Mouse (Mus musculus) thymus, postnatal 4 days (tissue): ENCODE measurements around the gene Phf24.
A peak's percentile ranks its signal among the peaks of the same experiment; 100 is the strongest.

ENCODE experiments used
- DNase-seq: peaks from one replicate; pipeline ENCODE4 v3.0.0; 2021

The Phf24 gene

GRCm38 (mm10) chr4:42916617-42917401, at the start of gene Phf24:
Gene Phf24, plus strand, starts transcription at chr4:42916660.
- peak; percentile 33 for DNase-seq

GRCm38 (mm10) chr4:42867390-42867789, 49.1 kb upstream of the Phf24 start:
- DNase-seq: no peak

GRCm38 (mm10) chr4:42868193-42868592, 48.3 kb upstream of the Phf24 start:
- no peak for DNase-seq

GRCm38 (mm10) chr4:42870748-42871147, 45.7 kb upstream of the Phf24 start:
- no peak for DNase-seq

- DNase-seq: no peak
These were observed 44.3 kb upstream of the Phf24 start for GRCm38 (mm10) chr4:42872151-42872550.

- no peak for DNase-seq
These were observed 43.6 kb upstream of the Phf24 start for GRCm38 (mm10) chr4:42872746-42873435.

- no peak for DNase-seq
These were observed 42.3 kb upstream of the Phf24 start, which contains the start of gene Fam205c for GRCm38 (mm10) chr4:42874134-42874533. Gene Fam205c, minus strand, starts transcription at chr4:42874234.

GRCm38 (mm10) chr4:42876586-42877291, 39.7 kb upstream of the Phf24 start:
- peak; percentile 44 for DNase-seq

GRCm38 (mm10) chr4:42877657-42878056, 38.8 kb upstream of the Phf24 start:
- no peak for DNase-seq

- DNase-seq: no peak
These were observed 36.4 kb upstream of the Phf24 start for GRCm38 (mm10) chr4:42879829-42880676.

- DNase-seq: no peak
These were observed 35.8 kb upstream of the Phf24 start for GRCm38 (mm10) chr4:42880677-42880948.

GRCm38 (mm10) chr4:42886926-42887325, 29.5 kb upstream of the Phf24 start:
- DNase-seq: no peak

- no peak for DNase-seq
These were observed 27.7 kb upstream of the Phf24 start for GRCm38 (mm10) chr4:42888806-42889205.

GRCm38 (mm10) chr4:42891176-42891575, 25.3 kb upstream of the Phf24 start:
- no peak for DNase-seq

- no peak for DNase-seq
These were observed 21.3 kb upstream of the Phf24 start for GRCm38 (mm10) chr4:42895118-42895517.

GRCm38 (mm10) chr4:42898914-42899313, 17.5 kb upstream of the Phf24 start:
- DNase-seq: no peak

- DNase-seq: no peak
These were observed 15.6 kb upstream of the Phf24 start for GRCm38 (mm10) chr4:42900878-42901277.

GRCm38 (mm10) chr4:42902174-42902573, 14.3 kb upstream of the Phf24 start:
- DNase-seq: peak; percentile 63

GRCm38 (mm10) chr4:42902730-42903129, 13.7 kb upstream of the Phf24 start:
- DNase-seq: no peak

GRCm38 (mm10) chr4:42903942-42904341, 12.5 kb upstream of the Phf24 start:
- no peak for DNase-seq

GRCm38 (mm10) chr4:42904523-42904922, 11.9 kb upstream of the Phf24 start:
- no peak for DNase-seq

- DNase-seq: no peak
These were observed 11.5 kb upstream of the Phf24 start for GRCm38 (mm10) chr4:42904966-42905365.

GRCm38 (mm10) chr4:42913391-42913790, 3.1 kb upstream of the Phf24 start:
- DNase-seq: no peak
